17 mouse cellular contexts compared by ENCODE assay signal in the genomic region with DNA sequence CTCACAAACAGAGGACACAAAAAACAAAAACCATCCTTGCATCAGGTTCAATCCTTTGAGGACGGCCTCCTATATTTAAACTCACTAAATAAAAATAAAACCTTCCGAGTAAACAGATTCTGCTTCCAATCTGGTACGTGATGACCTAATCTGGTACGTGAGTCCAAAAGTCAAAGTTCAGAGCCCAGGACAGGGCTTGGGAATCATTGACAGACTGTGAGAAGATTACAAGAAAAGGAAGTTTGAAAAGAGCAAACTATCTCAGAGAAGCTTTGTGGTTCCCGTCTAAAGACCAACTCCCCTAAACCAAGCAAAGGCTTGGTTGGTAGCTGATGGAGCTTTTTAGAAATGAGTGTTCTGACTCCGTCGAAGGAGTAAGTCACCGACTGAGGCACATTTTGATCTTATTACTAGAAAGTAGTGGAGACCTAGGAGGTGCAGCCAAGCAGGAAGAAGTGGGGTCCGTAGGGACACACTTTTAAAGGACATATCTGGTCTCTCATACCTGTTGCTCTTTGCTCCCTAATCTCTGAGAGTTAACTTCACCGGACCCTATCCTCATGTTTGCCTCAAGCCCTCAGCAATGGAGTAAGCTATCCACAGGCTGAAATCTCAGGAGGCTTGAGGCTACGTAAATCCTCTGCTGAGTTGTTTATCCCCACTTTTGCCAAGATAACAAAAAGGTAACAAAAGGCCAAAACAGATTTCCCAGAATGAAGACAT. TPM values are rescaled to one million over a fixed set of nuclear protein-coding genes. Genes with fewer than 3 reads are reported as not detected.
DNase-seq lines count a peak whose midpoint lies in the region; ATAC-seq and TF ChIP-seq lines count a peak whose summit lies in the region.
"Had no signal": no experiment of that assay in that cellular context is flagged by ENCODE, and none has a peak within 500 bp of the region (broad histone marks: within the 10 kb centered on the region; RNA-seq: fewer than 3 reads in every experiment).

No protein-coding gene starts in this region.

- DNase-seq in kidney, adult 18-20 months: peak; percentile 68
- DNase-seq in kidney, postnatal 4 days: no peak
- peak; percentile 33 for DNase-seq in kidney, postnatal 10 days
- no peak for DNase-seq in liver, postnatal 0 days
- no peak for DNase-seq in thymus, postnatal 25 days
- no peak for DNase-seq in thymus, adult 18-20 months
- DNase-seq: adrenal gland, postnatal 10 days; cerebellum, adult 2 months; heart, postnatal 14 days; left cerebral cortex, postnatal 4 days had no signal

- 57% methylated on average over 11 of the region's 11 CpGs for whole genome bisulfite sequencing in intestine, embryonic 15.5 days
- 57% methylated on average over 11 of the region's 11 CpGs for WGBS in liver, postnatal 0 days (ENCODE audit: insufficient replicate concordance)

- peak overlapping the region; percentile 19; the same call in 1 of the 2 replicates for H3K4me2 ChIP-seq in intestine, embryonic 15.5 days (replicated peaks)
- H3K4me2 ChIP-seq in liver, postnatal 0 days (ENCODE audit: low read depth, low read length): no peak overlapping the region
- H3K4me2 ChIP-seq: forebrain, embryonic 13.5 days; hindbrain, embryonic 15.5 days had no signal

- no peaks in the 10 kb centered on the region for H3K27me3 ChIP-seq in intestine, embryonic 15.5 days (replicated peaks)
- H3K27me3 ChIP-seq in liver, postnatal 0 days (ENCODE audit: insufficient read depth, low read length): no peaks in the 10 kb centered on the region
- H3K27me3 ChIP-seq: forebrain, embryonic 13.5 days; hindbrain, embryonic 15.5 days; megakaryocyte, embryonic 14.5 days had no signal

- H3K36me3 ChIP-seq in intestine, embryonic 15.5 days: no peaks in the 10 kb centered on the region
- H3K36me3 ChIP-seq in liver, postnatal 0 days (replicated peaks; ENCODE audit: insufficient read depth, low read length): no peaks in the 10 kb centered on the region
- H3K36me3 ChIP-seq: heart, embryonic 10.5 days; hindbrain, embryonic 15.5 days had no signal

- no peaks in the 10 kb centered on the region for H3K9me3 ChIP-seq in intestine, embryonic 15.5 days
- H3K9me3 ChIP-seq in liver, postnatal 0 days (ENCODE audit: low read length): no peaks in the 10 kb centered on the region
- H3K9me3 ChIP-seq: embryonic facial prominence, embryonic 10.5 days; forebrain, embryonic 13.5 days; heart, embryonic 10.5 days; hindbrain, embryonic 15.5 days had no signal

- peak; percentile 88 for ATAC-seq in intestine, embryonic 15.5 days
- peak; percentile 92 for ATAC-seq in liver, postnatal 0 days
- ATAC-seq: forebrain, embryonic 13.5 days; midbrain, embryonic 16.5 days had no signal

- TF ChIP-seq CTCF in liver, postnatal 0 days (IDR thresholded peaks at IDR 0.05; ENCODE audit: low read depth): no peak

- no peak overlapping the region for H3K4me3 ChIP-seq in intestine, embryonic 15.5 days (replicated peaks)
- no peak overlapping the region for H3K4me3 ChIP-seq in liver, postnatal 0 days (ENCODE audit: low read depth, low read length)
- H3K4me3 ChIP-seq: embryonic facial prominence, embryonic 10.5 days; forebrain, embryonic 13.5 days; heart, embryonic 10.5 days; hindbrain, embryonic 15.5 days; megakaryocyte, embryonic 14.5 days had no signal

- no peak overlapping the region for H3K9ac ChIP-seq in intestine, embryonic 15.5 days
- H3K9ac ChIP-seq in liver, postnatal 0 days (replicated peaks): no peak overlapping the region
- H3K9ac ChIP-seq: forebrain, embryonic 13.5 days; hindbrain, embryonic 15.5 days had no signal

- peaks cover 5% of the 10 kb centered on the region; the same call in 1 of the 2 replicates for H3K4me1 ChIP-seq in intestine, embryonic 15.5 days (replicated peaks)
- H3K4me1 ChIP-seq in liver, postnatal 0 days (ENCODE audit: insufficient read depth): peaks cover 8% of the 10 kb centered on the region; the same call in 1 of the 2 replicates
- H3K4me1 ChIP-seq: forebrain, embryonic 13.5 days; megakaryocyte, embryonic 14.5 days had no signal

- 0 out of 2 replicates have a peak, but pooled peaks have one; percentile 18 for TF ChIP-seq EP300 in liver, postnatal 0 days (IDR thresholded peaks at IDR 0.05; ENCODE audit: low read depth)

- H3K27ac ChIP-seq in intestine, embryonic 15.5 days: peak overlapping the region; percentile 72; the same call in 1 of the 2 replicates
- H3K27ac ChIP-seq in liver, postnatal 0 days (ENCODE audit: low read depth): peak overlapping the region; percentile 82
- H3K27ac ChIP-seq: embryonic facial prominence, embryonic 10.5 days; forebrain, embryonic 13.5 days; hindbrain, embryonic 15.5 days had no signal

RNA-seq across cellular contexts. Expression of gene Mb21d2, which starts 23.7 kb away (rescaled TPM):
- 9.0 and 9.1 TPM in 2 replicates for polyA plus RNA-seq in intestine, embryonic 15.5 days (2015; fragmentation: Nextera tagmentation; extraction: Ambion mirVana)
- 2.4 and 3.1 TPM in 2 replicates for polyA plus RNA-seq in liver, postnatal 0 days (2015; fragmentation: Nextera tagmentation; extraction: Ambion mirVana)

Comparison
In these comparisons a context has a peak if more than half of its experiments do, and no peak if none do; other contexts are left out.
1. DNase-seq: peak in kidney, adult 18-20 months (single experiment) and kidney, postnatal 10 days (single experiment); none in kidney, postnatal 4 days (0 of 2), liver, postnatal 0 days (single experiment), thymus, postnatal 25 days (single experiment) and thymus, adult 18-20 months (0 of 2).